Mouse (Mus musculus) kidney, postnatal 0 days (tissue): Measurements from ENCODE around the gene Hmgcs2. TPM values are rescaled to one million over a fixed set of nuclear protein-coding genes. Genes with fewer than 3 reads are reported as not detected.
A peak's percentile ranks its signal among the peaks of the same experiment; 100 is the strongest.
"Not testable (repeated sequence)": the region's sequence is repeated elsewhere in the genome, so short reads cannot be mapped to it uniquely, and the experiment has no call there.

ENCODE experiments used
- ATAC-seq: fragments of 200-750 bp; cut with Nextera tagmentation; replicated peaks from 2 replicates; pipeline ENCODE4 v1.8.0; 2017; ENCODE audit warnings: low read depth, moderate number of reproducible peaks, moderate TSS enrichment, moderate library complexity; ENCODE audit not compliant: low FRiP score
- DNase-seq: peaks from one replicate; pipeline ENCODE4 v3.0.0-alpha.2; 2016; ENCODE audit warnings: low spot score
- H3K27ac ChIP-seq: fragments of 300-500 bp; sonication (generic); 2 replicates; pipeline ENCODE4 v1.5.1; 2014; ENCODE audit warnings: mild to moderate bottlenecking
- H3K27me3 ChIP-seq: fragments of 300-500 bp; sonication (generic); 2 replicates; pipeline ENCODE4 v1.6.1; 2014; ENCODE audit warnings: low read length, mixed read lengths; ENCODE audit not compliant: insufficient read depth
- H3K36me3 ChIP-seq: fragments of 300-500 bp; sonication (generic); 2 replicates; pipeline ENCODE4 v1.6.1; 2014; ENCODE audit warnings: low read length, mixed read lengths; ENCODE audit not compliant: insufficient read depth
- H3K4me1 ChIP-seq: fragments of 300-500 bp; sonication (generic); replicated peaks from 2 replicates; pipeline ENCODE4 v1.6.1; 2014; ENCODE audit warnings: antibody characterized with exemption, low read length, mixed read lengths; ENCODE audit not compliant: insufficient read depth
- H3K4me2 ChIP-seq: fragments of 300-500 bp; sonication (generic); 2 replicates; pipeline ENCODE4 v1.6.1; 2014; ENCODE audit warnings: mild to moderate bottlenecking, low read length, moderate library complexity, mixed read lengths
- H3K4me3 ChIP-seq: fragments of 300-500 bp; sonication (generic); replicated peaks from 2 replicates; pipeline ENCODE4 v1.5.1; 2014; ENCODE audit warnings: low read depth, low read length
- H3K9ac ChIP-seq: fragments of 300-500 bp; sonication (generic); 2 replicates; pipeline ENCODE4 v1.6.1; 2014; ENCODE audit warnings: low read depth, low read length
- H3K9me3 ChIP-seq: fragments of 300-500 bp; sonication (generic); replicated peaks from 2 replicates; pipeline ENCODE4 v1.6.1; 2016; ENCODE audit warnings: low read length, inconsistent platforms, mixed read lengths
- CTCF ChIP-seq: IDR thresholded peaks from 2 replicates; pipeline ENCODE4 v1.5.1; 2016; ENCODE audit warnings: antibody characterized with exemption, low read depth, mild to moderate bottlenecking, moderate library complexity
- WGBS: fragments of 180-500 bp; shearing (Covaris S2); extraction: QIAGEN DNeasy Blood & Tissue Kit; methylation state at CpG from one replicate; pipeline ENCODE4 v1.1.7; 2014; 5-methylcytosine and 5-hydroxymethylcytosine counted together
- polyA plus RNA-seq: library from polyadenylated mRNA; unstranded; fragments of >200 nt; fragmentation: Nextera tagmentation; extraction: Ambion mirVana; gene quantifications from 2 replicates; pipeline ENCODE4 v1.2.1, GENCODE M21; 2015

Gene Hmgcs2
- polyA plus RNA-seq, 1 experiment from 2014 or later: 39.9 TPM

GRCm38 (mm10) chr3:98339097-98339705, 59.0 kb downstream of the Hmgcs2 start:
- no peak for TF ChIP-seq CTCF
- Histone ChIP-seq H3K9ac (peak overlapping the region; percentile 60), H3K27ac (peak overlapping the region; percentile 72), H3K4me2 (peak overlapping the region; percentile 93), H3K4me3 (peak overlapping the region; percentile 56), H3K27me3 (no peaks in the 10 kb centered on the region), H3K9me3 (no peaks in the 10 kb centered on the region), H3K36me3 (peaks cover under 1% of the 10 kb centered on the region; the same call in 1 of the 2 replicates), H3K4me1 (peaks cover 20% of the 10 kb centered on the region; the same call in 1 of the 2 replicates)
- under 1% methylated on average over 44 of the region's 46 CpGs for WGBS
- peak; percentile 45; the same call in 1 of the 2 replicates for ATAC-seq
- DNase-seq: peak; percentile 48

GRCm38 (mm10) chr3:98339706-98340109, 59.5 kb downstream of the Hmgcs2 start, which contains the start of gene Phgdh:
Gene Phgdh (minus strand): TSS chr3:98339990.
- ATAC-seq (peak; percentile 81), DNase-seq (peak; percentile 92)
- Histone ChIP-seq H3K4me3 (peak within 1 kb of the TSS; percentile 56), H3K4me2 (peak within 1 kb of the TSS; percentile 93), H3K27ac (peak within 1 kb of the TSS; percentile 72), H3K4me1 (peaks cover 20% of the 10 kb centered on the region; the same call in 1 of the 2 replicates), H3K9ac (peak within 1 kb of the TSS; percentile 60)
- 2% methylated on average over 9 of the region's 10 CpGs for WGBS
- not testable (repeated sequence) for H3K27me3 ChIP-seq, H3K9me3 ChIP-seq, H3K36me3 ChIP-seq

GRCm38 (mm10) chr3:98340818-98341594, 60.8 kb downstream of the Hmgcs2 start:
- WGBS: 84% methylated on average over 17 of the region's 17 CpGs
- ATAC-seq: no peak

GRCm38 (mm10) chr3:98343235-98343634, 63.0 kb downstream of the Hmgcs2 start:
- Histone ChIP-seq H3K4me1 (0 out of 2 replicates have a peak, but pooled peaks cover 9% of the 10 kb centered on the region), H3K36me3 (no peaks in the 10 kb centered on the region), H3K4me2 (no peak overlapping the region), H3K27me3 (no peaks in the 10 kb centered on the region), H3K27ac (no peak overlapping the region), H3K9ac (no peak overlapping the region), H3K4me3 (no peak overlapping the region), H3K9me3 (no peaks in the 10 kb centered on the region)
- ATAC-seq: no peak
- no peak for TF ChIP-seq CTCF
- 89% methylated on average over 3 of the region's 3 CpGs for WGBS
- no peak for DNase-seq

More at GRCm38 (mm10) chr3:98340818-98341594, 60.8 kb downstream of the Hmgcs2 start:
- Histone ChIP-seq H3K4me3 (no peak overlapping the region), H3K27me3 (no peaks in the 10 kb centered on the region), H3K4me2 (no peak overlapping the region), H3K9ac (no peak overlapping the region), H3K9me3 (no peaks in the 10 kb centered on the region), H3K36me3 (no peaks in the 10 kb centered on the region), H3K4me1 (0 out of 2 replicates have a peak, but pooled peaks cover 20% of the 10 kb centered on the region), H3K27ac (no peak overlapping the region)
- no peak for DNase-seq
- TF ChIP-seq CTCF: no peak

- 64% methylated on average over 6 of the region's 6 CpGs for WGBS
- H3K27me3 ChIP-seq: no peaks in the 10 kb centered on the region
- no peak for DNase-seq
- ATAC-seq: no peak
- no peak overlapping the region for H3K4me2 ChIP-seq
- H3K4me1 ChIP-seq: no peaks in the 10 kb centered on the region
- no peak overlapping the region for H3K27ac ChIP-seq
- TF ChIP-seq CTCF: no peak
- no peak overlapping the region for H3K4me3 ChIP-seq
- no peaks in the 10 kb centered on the region for H3K9me3 ChIP-seq
- H3K36me3 ChIP-seq: no peaks in the 10 kb centered on the region
- no peak overlapping the region for H3K9ac ChIP-seq
Measured at GRCm38 (mm10) chr3:98348106-98348505, 67.9 kb downstream of the Hmgcs2 start.

GRCm38 (mm10) chr3:98348705-98349104, 68.5 kb downstream of the Hmgcs2 start:
- DNase-seq (peak; percentile 43), ATAC-seq (peak; percentile 58; the same call in 1 of the 2 replicates)
- Histone ChIP-seq H3K27ac (no peak overlapping the region), H3K4me2 (no peak overlapping the region), H3K4me1 (no peaks in the 10 kb centered on the region), H3K27me3 (no peaks in the 10 kb centered on the region), H3K9ac (no peak overlapping the region), H3K36me3 (no peaks in the 10 kb centered on the region), H3K4me3 (no peak overlapping the region), H3K9me3 (no peaks in the 10 kb centered on the region)
- WGBS: 29% methylated on average over 8 of the region's 8 CpGs
- TF ChIP-seq CTCF: no peak
